Mouse (Mus musculus) A20 (cell line): ENCODE measurements around the gene Tmem221.

ENCODE experiments used
- DNase-seq: peaks from one replicate; pipeline ENCODE4 v3.0.0-alpha.2; 2011; ENCODE audit warnings: low read depth, low spot score

Tmem221 gene

GRCm38 (mm10) chr8:71558071-71558957, at the start of gene Tmem221:
Gene Tmem221, minus strand, starts transcription at chr8:71558871.
- no peak for DNase-seq

DNA sequence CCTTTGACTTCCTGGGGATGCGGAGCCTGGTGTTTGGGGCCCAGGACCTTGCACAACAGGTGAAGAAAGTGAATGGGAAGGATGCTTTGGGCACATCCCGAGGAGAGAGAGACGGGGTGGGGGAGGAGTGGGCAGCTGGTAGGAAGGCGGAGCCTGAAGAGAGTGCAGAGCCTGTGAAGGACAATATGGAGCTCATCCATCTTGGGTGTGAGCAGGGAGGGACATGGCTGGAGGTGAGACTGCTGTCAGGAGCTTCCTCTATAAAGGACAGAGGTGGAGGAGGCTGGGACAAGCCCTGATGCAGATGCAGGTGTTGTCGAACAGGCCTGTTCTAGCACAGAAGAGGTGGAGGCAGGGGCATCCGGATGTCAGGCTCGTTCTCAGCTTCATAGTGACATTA, 45.4 kb upstream of the Tmem221 start:
- no peak for DNase-seq

- DNase-seq, result no peak
Measured at GRCm38 (mm10) chr8:71602666-71603334, 44.1 kb upstream of the Tmem221 start.

- DNase-seq, result no peak
Measured at GRCm38 (mm10) chr8:71601939-71602665, 43.4 kb upstream of the Tmem221 start.

DNA sequence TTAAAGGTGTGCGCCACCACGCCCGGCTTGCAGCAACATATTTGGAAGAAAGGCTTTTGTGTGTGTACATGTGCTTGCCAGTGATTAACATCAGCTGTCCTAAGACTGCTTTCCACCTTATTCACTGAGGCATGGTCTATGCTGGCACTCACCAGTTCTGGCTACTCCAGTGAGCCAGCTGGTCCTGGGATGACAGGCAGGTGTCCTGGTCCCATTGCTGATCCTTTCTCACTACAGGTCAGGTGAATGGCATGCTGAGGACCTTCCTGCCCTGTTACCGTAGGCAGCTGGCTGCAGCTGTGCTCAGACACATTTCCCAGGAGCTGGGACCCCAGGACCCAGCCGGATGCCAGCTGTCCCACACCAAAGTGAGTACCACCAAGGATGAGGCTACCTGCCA, 40.2 kb upstream of the Tmem221 start:
- DNase-seq, result no peak

GRCm38 (mm10) chr8:71598375-71598774, 39.7 kb upstream of the Tmem221 start:
- peak; percentile 20 for DNase-seq

- peak; percentile 91 for DNase-seq
Measured at GRCm38 (mm10) chr8:71597451-71597850, 38.8 kb upstream of the Tmem221 start, which contains the start of gene Fam129c. Gene Fam129c, plus strand, starts transcription at chr8:71597648.

- peak; percentile 87 for DNase-seq
Measured at GRCm38 (mm10) chr8:71596798-71597197, 38.1 kb upstream of the Tmem221 start.

DNA sequence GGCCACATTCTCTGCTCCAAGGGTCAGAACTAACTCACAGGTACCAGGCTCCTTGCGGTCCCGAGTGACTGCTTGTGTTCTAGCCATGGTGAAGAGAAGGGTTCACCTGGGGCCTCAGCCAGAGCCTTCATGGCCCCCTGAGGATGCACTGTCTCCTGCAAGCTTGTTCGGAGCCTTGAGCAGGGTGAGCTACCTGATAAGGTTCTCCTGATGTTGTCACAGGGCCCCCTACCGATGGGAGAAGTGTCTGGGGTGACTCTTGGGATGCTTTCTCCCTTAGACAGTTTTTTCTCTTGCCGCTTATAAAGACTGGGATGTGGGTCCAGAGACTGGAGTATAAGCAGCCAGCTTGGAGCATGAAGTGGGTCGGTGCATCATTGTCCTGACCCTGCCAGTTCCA, 37.7 kb upstream of the Tmem221 start:
- no peak for DNase-seq

GRCm38 (mm10) chr8:71595862-71596261, 37.2 kb upstream of the Tmem221 start:
- DNase-seq, result peak; percentile 89

GRCm38 (mm10) chr8:71594324-71594722, 35.7 kb upstream of the Tmem221 start:
- no peak for DNase-seq

DNA sequence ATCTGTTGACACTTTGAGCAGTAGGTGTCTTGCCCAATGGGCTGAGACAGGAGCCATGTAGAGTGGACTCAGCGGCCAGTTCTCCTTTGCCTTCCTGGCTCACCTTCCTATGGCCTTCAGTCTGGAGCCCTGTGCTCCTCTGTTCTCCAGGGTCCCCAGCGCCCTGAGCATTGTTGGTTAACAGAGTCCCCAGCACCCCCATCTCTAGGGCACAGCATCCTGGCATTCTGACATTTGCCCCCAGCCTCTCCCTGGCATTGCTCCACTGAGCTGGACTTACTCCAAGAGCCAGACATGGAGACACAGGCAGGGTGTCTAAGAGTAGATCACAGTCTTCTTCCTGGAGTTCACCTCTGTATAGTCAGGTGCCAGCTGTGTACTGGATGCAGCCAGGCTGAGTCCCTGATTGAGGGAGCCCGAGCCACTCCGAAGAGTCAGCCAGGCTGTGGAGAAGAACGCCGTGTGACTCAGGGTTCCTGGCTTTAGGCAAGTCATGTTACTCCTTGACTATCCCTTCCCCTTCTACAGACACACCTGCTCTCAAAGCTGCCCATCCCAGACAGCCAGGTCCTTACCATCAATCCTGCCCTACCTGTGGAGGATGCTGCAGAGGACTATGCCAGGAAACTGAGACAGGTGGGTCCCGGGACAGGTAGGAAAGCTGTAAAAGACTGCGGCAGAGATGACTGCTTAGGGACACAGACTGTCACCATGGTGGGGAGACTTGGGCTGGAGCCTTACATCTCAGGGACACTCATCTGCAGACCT, 35.1 kb upstream of the Tmem221 start:
- no peak for DNase-seq

- DNase-seq, result peak; percentile 52
Measured at GRCm38 (mm10) chr8:71592374-71593170, 33.9 kb upstream of the Tmem221 start.

DNA sequence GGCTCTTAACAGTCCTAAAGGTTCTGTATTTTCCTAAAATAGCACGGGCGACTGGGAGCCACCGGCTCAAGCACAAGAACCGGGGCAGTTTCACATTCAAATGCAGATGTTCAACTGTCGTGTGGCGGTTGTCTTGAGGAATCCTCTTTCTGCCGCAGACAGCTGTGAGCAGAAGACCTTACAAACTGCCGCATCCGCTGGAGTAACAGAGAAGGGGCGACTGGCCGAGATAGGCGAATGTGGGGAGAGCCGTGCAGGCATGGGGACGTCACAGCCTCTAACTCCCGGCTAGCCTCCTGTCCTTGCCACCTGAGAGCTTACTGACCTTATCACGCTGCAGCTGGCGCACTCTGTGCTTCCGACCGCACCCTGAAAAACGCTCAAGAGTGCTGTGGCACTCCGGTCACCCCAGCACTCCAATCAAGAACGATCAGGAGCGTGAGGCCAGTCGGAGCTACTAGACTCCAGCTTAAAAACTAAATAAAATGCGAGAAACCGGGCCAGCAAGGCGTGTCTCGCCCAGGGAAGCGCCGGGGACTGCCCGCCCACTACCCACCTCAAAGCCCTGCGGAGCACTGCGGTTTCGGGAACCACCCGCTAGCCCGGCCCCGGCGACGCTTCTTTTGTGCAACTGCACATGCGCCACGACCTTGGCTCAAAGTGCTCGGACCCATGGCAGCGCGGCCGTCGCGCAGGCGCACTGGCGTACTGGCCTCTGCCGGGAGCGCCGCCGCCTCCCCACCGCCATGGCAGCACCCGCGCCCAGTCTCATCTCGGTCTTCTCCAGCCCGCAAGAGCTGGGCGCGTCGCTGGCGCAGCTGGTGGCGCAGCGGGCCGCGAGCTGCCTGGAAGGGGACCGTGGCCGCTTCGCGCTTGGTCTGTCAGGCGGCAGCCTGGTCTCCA, 33.1 kb upstream of the Tmem221 start, which contains the start of gene Pgls:
TSS of gene Pgls (plus strand) at position 706 of the 903 bp plus-strand sequence.
- peak; percentile 97 for DNase-seq

- DNase-seq, result no peak
Measured at GRCm38 (mm10) chr8:71591017-71591416, 32.3 kb upstream of the Tmem221 start.

DNA sequence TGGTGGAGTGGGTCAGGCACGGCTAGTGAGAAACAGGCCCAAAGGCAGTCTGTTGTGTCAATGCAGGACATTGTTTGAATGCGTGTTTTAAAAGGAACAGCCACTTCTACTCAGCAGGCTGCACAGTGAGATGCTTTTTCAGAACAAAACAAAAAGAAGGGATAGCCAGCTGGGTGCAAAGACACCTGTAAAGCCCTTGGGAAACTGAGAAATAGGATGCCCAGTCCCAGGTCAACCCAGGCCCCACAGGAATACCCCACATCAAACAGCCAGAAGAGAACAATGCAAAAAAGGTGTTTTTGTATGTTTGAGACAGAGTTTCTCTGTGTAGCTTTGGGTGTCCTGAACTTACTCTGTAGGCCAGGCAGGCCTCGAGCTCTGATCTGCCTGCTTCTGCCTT, 30.1 kb upstream of the Tmem221 start:
- no peak for DNase-seq

DNA sequence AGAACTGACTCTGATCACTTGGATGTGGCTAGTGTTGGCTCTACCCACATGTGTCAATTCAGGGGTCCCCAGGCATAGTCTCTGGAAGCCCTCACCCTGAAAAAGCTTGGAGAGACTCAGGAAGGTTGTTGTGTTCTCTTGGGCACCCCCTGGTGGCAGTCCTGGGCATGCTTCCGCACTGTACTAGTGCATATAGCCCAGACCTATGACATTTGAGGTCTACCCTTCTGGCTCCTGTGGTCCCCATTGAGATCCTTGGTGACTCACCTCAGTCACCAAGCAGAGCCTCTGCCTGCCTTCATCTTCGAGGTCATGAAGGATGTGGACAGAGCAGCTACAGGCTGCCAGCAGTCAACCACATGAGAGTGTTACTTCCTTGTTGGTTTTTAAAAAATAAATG, 28.2 kb upstream of the Tmem221 start:
- no peak for DNase-seq

GRCm38 (mm10) chr8:71580201-71580600, 21.5 kb upstream of the Tmem221 start:
- no peak for DNase-seq

DNA sequence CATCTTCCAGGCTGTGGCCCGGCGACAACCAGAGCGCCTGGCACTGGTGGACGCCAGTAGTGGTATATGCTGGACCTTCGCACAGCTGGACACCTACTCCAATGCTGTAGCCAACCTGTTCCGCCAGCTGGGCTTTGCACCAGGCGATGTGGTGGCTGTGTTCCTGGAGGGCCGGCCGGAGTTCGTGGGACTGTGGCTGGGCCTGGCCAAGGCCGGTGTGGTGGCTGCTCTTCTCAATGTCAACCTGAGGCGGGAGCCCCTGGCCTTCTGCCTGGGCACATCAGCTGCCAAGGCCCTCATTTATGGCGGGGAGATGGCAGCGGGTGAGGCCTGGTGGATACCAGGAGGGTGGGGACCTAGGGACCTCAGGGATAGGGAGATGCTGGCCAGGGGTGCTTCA, 20.8 kb upstream of the Tmem221 start:
- no peak for DNase-seq
